ENCODE assay signal across 8 mouse cellular contexts in the genomic region with DNA sequence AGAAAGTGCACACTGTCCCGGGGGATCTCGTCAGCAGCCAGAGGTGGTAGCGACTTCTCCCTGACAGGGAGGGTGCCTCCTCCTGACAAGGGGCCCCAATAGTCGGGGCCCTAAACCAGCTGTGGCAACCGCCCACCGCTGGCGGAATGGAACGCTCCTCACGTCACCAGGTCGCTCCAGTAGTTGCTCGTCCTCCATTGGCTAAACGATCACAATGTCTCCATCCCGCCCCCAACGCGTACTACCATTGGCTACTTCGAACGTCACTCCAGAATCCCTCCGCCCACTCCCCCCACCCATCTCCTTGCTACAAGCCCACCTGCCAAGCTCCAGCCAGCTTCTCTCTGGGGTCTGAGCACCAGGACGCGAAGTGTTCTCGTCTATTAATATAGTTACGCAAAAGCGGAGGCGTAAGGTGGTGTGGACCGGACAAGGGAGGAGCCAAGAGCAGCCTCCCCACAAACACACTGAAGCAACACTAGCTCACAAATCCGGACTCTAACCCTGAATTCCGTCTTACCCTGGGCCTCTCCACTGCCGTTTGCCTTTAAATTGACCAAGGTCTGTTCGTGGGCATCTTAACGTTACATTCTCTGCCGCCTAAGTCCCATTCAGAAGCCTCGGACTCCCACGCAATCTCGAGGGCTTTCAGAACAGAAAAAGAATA. TPM values are rescaled to one million over a fixed set of nuclear protein-coding genes. Genes with fewer than 3 reads are reported as not detected.
DNase-seq lines count a peak whose midpoint lies in the region; ATAC-seq and TF ChIP-seq lines count a peak whose summit lies in the region.

A gene (minus strand): TSS at position 360 of the 667 bp plus-strand sequence.

- intact Hi-C loops in heart, postnatal 14 days (cut with DNase I): loop anchor here (5.0 kb wide), 2 partner anchors 49 to 199 kb away; a partner anchor contains a TSS

- peak within 1 kb of the TSS; percentile 32; the same call in 1 of the 2 replicates for H3K9ac ChIP-seq in ES-Bruce4 (ENCODE audit: low read depth, poor library complexity, severe bottlenecking)
- H3K9ac ChIP-seq in forebrain, embryonic 14.5 days (ENCODE audit: low read length): peak within 1 kb of the TSS; percentile 68
- H3K9ac ChIP-seq in neural tube, embryonic 15.5 days (replicated peaks): peak within 1 kb of the TSS; percentile 59

- no peak for TF ChIP-seq CTCF in ES-Bruce4 (IDR thresholded peaks at IDR 0.05; ENCODE audit: low read depth, low read length)

- no peaks in the 10 kb centered on the region for H3K36me3 ChIP-seq in ES-Bruce4 (ENCODE audit: control insufficient read depth, insufficient read depth, low read length, poor library complexity, severe bottlenecking)
- no peaks in the 10 kb centered on the region for H3K36me3 ChIP-seq in forebrain, embryonic 14.5 days (ENCODE audit: control insufficient read depth, insufficient read depth, low read length)
- no peaks in the 10 kb centered on the region for H3K36me3 ChIP-seq in neural tube, embryonic 15.5 days

- no peak within 1 kb of the TSS for H3K27ac ChIP-seq in ES-Bruce4 (ENCODE audit: insufficient read depth, low read length)
- H3K27ac ChIP-seq in forebrain, embryonic 14.5 days (ENCODE audit: low read depth, low read length): peak within 1 kb of the TSS; percentile 57
- H3K27ac ChIP-seq in neural tube, embryonic 15.5 days (replicated peaks): peak within 1 kb of the TSS; percentile 78

- peak; percentile 92 for DNase-seq in forebrain, embryonic 14.5 days (ENCODE audit: low spot score)
- peak; percentile 84 to 88 for DNase-seq in heart, postnatal 14 days
- DNase-seq in layer of hippocampus, adult 11-12 months (ENCODE audit: low spot score): peak; percentile 87
- peak; percentile 88 to 89 for DNase-seq in lung, adult 18-20 months
- DNase-seq in testis, postnatal 14 days (ENCODE audit: low spot score): peak; percentile 88

- 24% methylated on average over 34 of the region's 34 CpGs for WGBS in forebrain, embryonic 14.5 days
- WGBS in neural tube, embryonic 15.5 days: 18% methylated on average over 33 of the region's 34 CpGs

- no peak for TF ChIP-seq EP300 in ES-Bruce4 (IDR thresholded peaks at IDR 0.05; ENCODE audit: insufficient read depth, low read depth, low read length)

- no peaks in the 10 kb centered on the region for H3K9me3 ChIP-seq in ES-Bruce4 (replicated peaks; ENCODE audit: control insufficient read depth, insufficient read depth, low read length, poor library complexity, severe bottlenecking)
- H3K9me3 ChIP-seq in forebrain, embryonic 14.5 days (replicated peaks; ENCODE audit: control insufficient read depth, low read length): no peaks in the 10 kb centered on the region
- no peaks in the 10 kb centered on the region for H3K9me3 ChIP-seq in neural tube, embryonic 15.5 days (replicated peaks)

- peak within 1 kb of the TSS; percentile 90 for H3K4me3 ChIP-seq in ES-Bruce4 (ENCODE audit: low read depth, low read length)
- peak within 1 kb of the TSS; percentile 57 for H3K4me3 ChIP-seq in forebrain, embryonic 14.5 days (ENCODE audit: low read depth, low read length)
- peak within 1 kb of the TSS; percentile 60 for H3K4me3 ChIP-seq in neural tube, embryonic 15.5 days (replicated peaks)

- ATAC-seq in cerebellum, adult (ENCODE audit: insufficient number of reproducible peaks, low FRiP score, low TSS enrichment): peak; percentile 97
- ATAC-seq in forebrain, embryonic 14.5 days: peak; percentile 99
- ATAC-seq in neural tube, embryonic 15.5 days (ENCODE audit: low FRiP score): peak; percentile 99

- peak within 1 kb of the TSS; percentile 50 for H3K4me2 ChIP-seq in forebrain, embryonic 14.5 days (ENCODE audit: low read length)
- peak within 1 kb of the TSS; percentile 60 for H3K4me2 ChIP-seq in neural tube, embryonic 15.5 days

- no peaks in the 10 kb centered on the region for H3K4me1 ChIP-seq in ES-Bruce4 (ENCODE audit: control insufficient read depth, insufficient read depth, low read length)
- H3K4me1 ChIP-seq in forebrain, embryonic 14.5 days (ENCODE audit: control insufficient read depth, insufficient read depth, low read length): no peaks in the 10 kb centered on the region
- peaks cover 26% of the 10 kb centered on the region for H3K4me1 ChIP-seq in neural tube, embryonic 15.5 days

- TF ChIP-seq POLR2A in ES-Bruce4 (IDR thresholded peaks at IDR 0.05; ENCODE audit: insufficient read depth, low read length): peak; percentile 16

- H3K27me3 ChIP-seq in ES-Bruce4 (ENCODE audit: control insufficient read depth, insufficient read depth, low read length, poor library complexity, severe bottlenecking): no peaks in the 10 kb centered on the region
- H3K27me3 ChIP-seq in forebrain, embryonic 14.5 days (replicated peaks; ENCODE audit: control insufficient read depth, insufficient read depth, low read length): no peaks in the 10 kb centered on the region
- no peaks in the 10 kb centered on the region for H3K27me3 ChIP-seq in neural tube, embryonic 15.5 days (replicated peaks)

RNA-seq across cellular contexts. Expression of the gene that starts here (rescaled TPM):
- 22.2 and 23.0 TPM in 2 replicates for polyA plus RNA-seq in ES-Bruce4 (2011; ENCODE audit: insufficient read depth, insufficient read length, low read depth, missing spikeins)
- polyA plus RNA-seq in forebrain, embryonic 14.5 days (2014; fragmentation: Nextera tagmentation; extraction: Ambion mirVana): 7.1 and 9.4 TPM in 2 replicates
- total RNA-seq in heart, postnatal 14 days (2021): 10 to 100 TPM; 26.9 to 30.2 TPM
- 8.7 and 9.1 TPM in 2 replicates for polyA plus RNA-seq in neural tube, embryonic 15.5 days (2015; fragmentation: Nextera tagmentation; extraction: Ambion mirVana)
